Mouse (Mus musculus): ENCODE results near the gene Mfsd10. TPM values are rescaled to one million over a fixed set of nuclear protein-coding genes. Genes with fewer than 3 reads are reported as not detected.

Mfsd10 gene
- polyA plus RNA-seq (2015; fragmentation: Nextera tagmentation; extraction: Ambion mirVana) = 77.2 and 82.5 TPM in 2 replicates

DNA sequence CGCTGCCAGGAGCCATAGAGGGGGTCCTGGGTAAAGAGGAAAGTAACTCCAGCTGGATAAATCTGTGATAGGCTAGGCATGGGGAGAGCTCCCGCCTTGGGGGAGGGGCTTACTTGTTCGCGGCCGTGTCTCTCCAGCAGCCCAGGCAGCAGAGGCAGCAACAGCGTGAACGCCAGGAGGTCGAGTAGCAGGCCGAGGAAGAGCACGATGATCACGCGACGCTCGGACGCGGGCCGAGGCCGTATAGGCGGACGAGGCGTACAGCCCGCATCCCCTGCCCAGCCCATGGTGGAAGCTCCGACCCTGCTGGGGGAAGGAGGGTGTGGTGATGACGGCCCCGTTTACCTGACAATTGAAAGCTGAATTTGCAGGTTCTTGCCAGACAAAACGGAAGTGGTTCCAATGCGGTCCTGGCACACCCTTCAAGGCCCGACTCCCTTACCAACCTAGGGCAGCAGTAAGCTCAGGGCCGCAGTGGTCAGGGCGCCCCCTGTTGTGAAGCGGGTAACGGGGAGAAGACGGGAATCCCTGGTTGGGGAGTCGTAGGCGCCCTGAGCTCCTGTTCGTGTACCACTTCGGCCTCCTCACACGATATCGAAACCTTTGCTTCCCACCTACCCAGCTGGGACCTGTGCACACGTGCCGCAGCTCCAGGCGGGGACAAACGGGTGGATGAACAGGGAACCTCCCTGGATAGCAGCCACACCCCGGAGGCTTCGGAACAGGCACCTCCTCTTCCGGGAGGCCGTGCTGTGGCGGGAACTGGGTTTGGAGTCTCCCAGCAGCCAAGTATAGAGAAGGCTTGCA lies at the start of gene Mfsd10:
Gene Mfsd10 (minus strand): TSS at position 732 of the 807 bp plus-strand sequence.
- peak within 1 kb of the TSS; percentile 80 for H3K9ac ChIP-seq
- peaks cover 32% of the 10 kb centered on the region for H3K4me1 ChIP-seq (replicated peaks)
- H3K9me3 ChIP-seq = no peaks in the 10 kb centered on the region
- H3K4me2 ChIP-seq = peak within 1 kb of the TSS; percentile 88
- H3K36me3 ChIP-seq = peaks cover 80% of the 10 kb centered on the region
- no peaks in the 10 kb centered on the region for H3K27me3 ChIP-seq
- peak within 1 kb of the TSS; percentile 88 for H3K27ac ChIP-seq
- peak; percentile 92 for ATAC-seq (ENCODE audit: low FRiP score)
- peak within 1 kb of the TSS; percentile 55 for H3K4me3 ChIP-seq
- under 1% methylated on average over 48 of the region's 48 CpGs for WGBS

DNA sequence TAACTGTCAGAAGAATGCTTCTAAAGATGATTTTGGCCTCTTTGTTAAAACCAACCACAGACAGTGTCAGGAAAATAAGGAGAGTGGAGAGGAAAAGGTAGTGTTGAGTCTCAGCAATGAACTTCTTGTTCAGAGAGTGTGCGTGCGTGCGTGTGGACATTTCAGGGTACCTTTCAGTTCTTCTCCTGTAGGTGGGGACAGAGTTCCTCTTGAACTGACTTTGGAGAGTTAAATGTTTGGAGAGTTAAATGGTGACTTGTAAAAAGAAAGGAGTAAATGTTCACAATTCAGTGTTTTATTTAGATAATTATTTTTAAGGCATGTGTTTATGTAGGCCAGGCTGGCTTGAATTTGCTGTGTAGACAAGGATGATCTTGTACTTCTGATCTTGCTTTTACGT lies 33.3 kb upstream of the Mfsd10 start:
- Histone ChIP-seq H3K4me3 (no peak overlapping the region), H3K4me2 (no peak overlapping the region), H3K9ac (no peak overlapping the region), H3K9me3 (no peaks in the 10 kb centered on the region), H3K27ac (no peak overlapping the region), H3K27me3 (no peaks in the 10 kb centered on the region), H3K36me3 (peaks cover 3% of the 10 kb centered on the region; the same call in 1 of the 2 replicates), H3K4me1 (replicated peaks) (no peaks in the 10 kb centered on the region)
- 79% methylated on average over 4 of the region's 4 CpGs for WGBS
- no peak for ATAC-seq (ENCODE audit: low FRiP score)

DNA sequence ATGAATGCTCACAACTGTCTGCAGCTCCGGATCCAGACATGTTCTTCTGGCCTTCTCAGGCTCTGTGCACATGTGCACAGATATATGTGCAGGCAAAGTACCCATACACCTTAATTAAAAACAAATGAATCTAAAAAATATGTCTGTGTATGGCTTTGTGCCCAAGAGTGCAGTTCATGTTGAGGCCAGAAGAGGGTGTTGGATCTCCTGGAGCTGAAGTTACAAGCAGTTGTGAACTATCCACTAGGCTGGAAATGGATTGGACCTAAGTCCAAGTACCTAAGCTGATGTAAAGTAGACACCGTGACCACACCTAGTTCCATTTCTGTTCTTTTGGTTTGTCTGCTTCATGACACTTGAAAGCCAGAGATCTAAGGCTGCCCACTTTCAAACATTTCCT lies 32.5 kb upstream of the Mfsd10 start:
- Histone ChIP-seq H3K4me1 (replicated peaks) (no peaks in the 10 kb centered on the region), H3K36me3 (peaks cover 3% of the 10 kb centered on the region; the same call in 1 of the 2 replicates), H3K9me3 (no peaks in the 10 kb centered on the region), H3K4me3 (no peak overlapping the region), H3K9ac (no peak overlapping the region), H3K27me3 (no peaks in the 10 kb centered on the region), H3K4me2 (no peak overlapping the region), H3K27ac (no peak overlapping the region)
- WGBS = 82% methylated on average over 2 of the region's 2 CpGs
- no peak for ATAC-seq (ENCODE audit: low FRiP score)

DNA sequence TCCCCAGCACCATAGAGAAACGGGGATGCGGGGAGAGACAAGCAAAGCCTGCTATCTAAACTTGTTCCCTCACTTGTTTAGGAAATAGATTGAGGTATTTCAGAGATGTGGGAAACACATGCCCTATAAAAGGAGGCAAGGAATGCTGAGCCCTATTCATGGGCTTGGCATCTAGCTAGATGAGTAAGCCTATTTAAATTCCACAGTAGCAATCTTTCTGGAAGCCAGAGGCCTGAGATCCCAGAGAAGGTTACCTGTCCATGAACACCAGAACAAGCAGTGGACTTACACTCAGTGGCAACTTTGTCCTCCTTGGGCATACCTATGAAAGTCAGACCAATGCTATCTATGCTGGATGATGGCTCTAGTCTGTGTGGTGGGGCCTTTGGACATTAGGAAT lies 26.2 kb upstream of the Mfsd10 start:
- Histone ChIP-seq H3K27ac (no peak overlapping the region), H3K27me3 (no peaks in the 10 kb centered on the region), H3K4me1 (replicated peaks) (peaks cover 14% of the 10 kb centered on the region), H3K36me3 (no peaks in the 10 kb centered on the region), H3K4me2 (no peak overlapping the region), H3K4me3 (no peak overlapping the region), H3K9ac (no peak overlapping the region), H3K9me3 (no peaks in the 10 kb centered on the region)
- ATAC-seq (ENCODE audit: low FRiP score) = no peak
- WGBS = 95% methylated on average over 2 of the region's 2 CpGs

DNA sequence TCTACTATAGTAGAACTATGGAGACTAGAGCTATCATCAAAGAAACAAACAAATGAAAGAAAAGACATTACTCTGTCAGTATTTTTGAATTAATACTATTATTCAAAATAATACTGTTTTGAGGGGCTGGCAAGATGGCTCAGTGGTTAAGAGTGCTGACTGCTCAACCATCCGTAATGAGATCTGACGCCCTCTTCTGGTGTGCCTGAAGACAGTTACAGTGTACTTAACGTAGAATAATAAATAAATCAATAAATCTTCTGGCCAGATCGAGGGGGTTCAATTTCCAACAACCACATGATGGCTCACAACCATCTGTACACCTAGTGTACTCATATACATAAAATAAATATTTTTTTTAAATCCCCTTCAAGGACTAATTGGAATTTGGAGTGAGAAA lies 24.9 kb upstream of the Mfsd10 start:
- 76% methylated on average over 4 of the region's 4 CpGs for WGBS
- Histone ChIP-seq H3K4me2 (no peak overlapping the region), H3K27ac (no peak overlapping the region), H3K9ac (no peak overlapping the region), H3K4me1 (replicated peaks) (peaks cover 14% of the 10 kb centered on the region), H3K9me3 (no peaks in the 10 kb centered on the region), H3K36me3 (no peaks in the 10 kb centered on the region), H3K4me3 (no peak overlapping the region), H3K27me3 (no peaks in the 10 kb centered on the region)
- ATAC-seq (ENCODE audit: low FRiP score) = no peak

DNA sequence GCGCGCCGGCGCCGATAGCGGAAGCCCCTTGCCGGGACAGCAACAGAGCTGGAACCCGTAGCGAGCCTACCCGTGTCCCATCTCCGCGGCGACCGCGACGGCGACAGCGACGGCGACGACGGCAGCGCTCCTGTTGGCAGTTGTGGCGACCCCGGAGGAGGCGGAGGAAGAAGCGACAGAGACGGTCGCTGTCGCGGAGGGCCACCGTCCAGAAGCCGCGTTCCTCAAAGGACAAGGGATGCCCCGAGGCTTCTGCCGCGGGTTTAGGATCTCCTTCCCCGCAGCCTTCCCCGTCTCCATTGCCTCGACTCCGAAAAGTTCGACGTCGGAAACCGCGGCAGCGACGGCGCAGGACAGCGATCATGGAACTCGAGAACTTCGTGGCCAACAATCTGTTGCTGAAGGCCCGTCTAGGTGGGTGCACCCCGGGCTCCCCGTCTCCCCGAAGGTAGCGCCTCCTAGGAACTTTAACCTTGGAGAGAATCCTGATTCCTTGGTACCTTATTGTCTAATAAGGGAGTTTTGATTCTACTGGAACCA lies 23.6 kb upstream of the Mfsd10 start:
- H3K4me2 ChIP-seq = peak overlapping the region; percentile 74
- no peaks in the 10 kb centered on the region for H3K27me3 ChIP-seq
- peaks cover 14% of the 10 kb centered on the region for H3K4me1 ChIP-seq (replicated peaks)
- H3K4me3 ChIP-seq = peak overlapping the region; percentile 74
- H3K27ac ChIP-seq = peak overlapping the region; percentile 82
- H3K36me3 ChIP-seq = peaks cover 10% of the 10 kb centered on the region
- ATAC-seq (ENCODE audit: low FRiP score) = peak; percentile 18; the same call in 1 of the 2 replicates
- no peaks in the 10 kb centered on the region for H3K9me3 ChIP-seq
- peak overlapping the region; percentile 68 for H3K9ac ChIP-seq
- WGBS = under 1% methylated on average over 57 of the region's 57 CpGs

DNA sequence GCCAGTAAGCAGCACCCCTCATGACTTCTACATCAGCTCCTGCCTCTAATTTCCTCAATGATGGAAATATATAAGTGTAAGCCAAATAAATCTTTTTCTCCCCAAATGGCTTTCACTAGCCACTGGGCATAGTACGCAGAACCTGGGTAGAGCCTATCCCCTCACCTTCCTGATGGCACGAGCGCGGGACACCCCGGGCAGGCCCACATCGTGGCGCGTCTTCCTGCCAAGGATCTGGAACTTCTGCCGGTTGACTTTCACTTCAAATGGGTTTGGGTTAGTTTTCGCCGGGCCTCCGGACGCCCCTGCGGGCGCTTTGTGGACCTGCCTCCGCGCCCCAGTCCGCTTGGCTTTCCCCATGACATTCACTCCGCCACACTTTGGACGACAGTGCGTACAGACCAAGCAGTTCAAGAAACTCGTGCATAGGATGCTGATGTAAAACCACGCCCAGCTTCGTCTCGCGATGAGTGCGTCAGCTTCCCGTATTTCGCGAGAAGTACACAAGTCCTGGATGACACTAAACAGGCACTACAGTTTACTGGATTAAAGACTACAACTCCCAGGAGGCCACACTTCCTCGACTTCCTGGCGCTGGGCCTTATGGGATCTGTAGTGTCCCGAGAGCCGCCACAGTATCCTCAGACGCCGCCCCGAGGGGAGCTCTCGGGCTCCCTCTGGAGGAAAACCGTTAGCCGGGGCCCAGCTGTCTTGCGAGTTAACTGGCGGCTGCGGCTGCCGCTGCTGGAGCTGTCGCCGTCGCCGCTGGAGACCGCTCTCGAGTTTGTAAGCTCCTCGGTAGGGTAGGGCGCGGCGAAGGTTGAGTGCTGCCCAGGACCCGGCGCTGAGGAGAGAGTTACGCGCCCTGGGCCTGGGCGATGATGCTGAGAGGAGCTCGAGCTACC lies 22.9 kb upstream of the Mfsd10 start, which contains the start of the genes Nop14 and Grk4:
Gene Nop14 (minus strand): TSS at position 463 of the 905 bp plus-strand sequence.
Gene Grk4 (plus strand): TSS at position 694 of the 905 bp plus-strand sequence.
- peak within 1 kb of the TSS; percentile 82 for H3K27ac ChIP-seq
- peak within 1 kb of the TSS; percentile 74 for H3K4me2 ChIP-seq
- H3K4me1 ChIP-seq (replicated peaks) = peaks cover 14% of the 10 kb centered on the region
- peak; percentile 100 for ATAC-seq (ENCODE audit: low FRiP score)
- peaks cover 17% of the 10 kb centered on the region for H3K36me3 ChIP-seq
- WGBS = under 1% methylated on average over 60 of the region's 60 CpGs
- H3K9ac ChIP-seq = peak within 1 kb of the TSS; percentile 73
- no peaks in the 10 kb centered on the region for H3K9me3 ChIP-seq
- H3K4me3 ChIP-seq = peak within 1 kb of the TSS; percentile 74
- no peaks in the 10 kb centered on the region for H3K27me3 ChIP-seq

DNA sequence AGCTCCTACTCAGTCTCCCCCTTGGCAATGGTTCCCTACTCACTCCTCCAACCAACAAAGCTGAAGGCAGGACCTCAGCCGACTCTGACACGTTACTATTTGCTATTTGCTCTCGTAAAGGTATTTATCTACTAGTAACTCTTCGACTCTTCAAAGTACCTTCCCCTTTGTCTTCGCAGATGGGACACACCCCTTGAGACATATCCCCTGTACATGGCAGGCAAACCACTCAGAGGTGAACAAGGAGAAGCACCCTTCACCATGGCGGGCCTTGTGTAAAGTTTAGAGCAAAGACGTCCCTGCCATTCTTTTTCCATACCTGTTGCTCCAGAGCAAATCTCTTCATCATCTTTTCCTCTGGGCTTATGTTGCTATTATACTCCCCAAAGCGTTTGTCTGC lies 20.5 kb upstream of the Mfsd10 start:
- H3K27me3 ChIP-seq = no peaks in the 10 kb centered on the region
- H3K4me2 ChIP-seq = no peak overlapping the region
- no peaks in the 10 kb centered on the region for H3K9me3 ChIP-seq
- 96% methylated on average over 8 of the region's 8 CpGs for WGBS
- H3K9ac ChIP-seq = no peak overlapping the region
- peaks cover 14% of the 10 kb centered on the region for H3K4me1 ChIP-seq (replicated peaks)
- H3K27ac ChIP-seq = no peak overlapping the region
- H3K36me3 ChIP-seq = peaks cover 41% of the 10 kb centered on the region
- H3K4me3 ChIP-seq = no peak overlapping the region
- no peak for ATAC-seq (ENCODE audit: low FRiP score)

DNA sequence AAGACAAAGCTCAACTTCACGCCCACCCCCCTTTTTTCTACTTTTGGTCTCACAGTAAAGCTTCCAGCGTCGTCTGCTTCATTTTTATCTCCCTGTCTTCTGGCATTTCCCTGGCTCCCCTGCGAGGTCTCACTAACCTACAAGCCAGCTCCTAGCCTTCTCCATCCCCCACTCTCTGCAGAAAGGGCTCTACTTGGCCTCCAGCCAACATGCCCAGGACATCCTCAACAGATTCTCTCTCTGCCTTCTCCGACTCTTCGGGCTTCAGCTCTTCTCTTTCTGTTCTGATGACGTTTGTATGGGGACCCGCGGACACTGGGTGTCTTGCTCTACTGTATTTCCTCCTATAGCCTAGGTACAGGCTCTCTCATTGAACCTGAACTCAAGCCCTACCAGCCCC lies 17.9 kb upstream of the Mfsd10 start:
- WGBS = 89% methylated on average over 9 of the region's 9 CpGs
- Histone ChIP-seq H3K9ac (no peak overlapping the region), H3K27me3 (no peaks in the 10 kb centered on the region), H3K4me2 (no peak overlapping the region), H3K36me3 (peaks cover 68% of the 10 kb centered on the region), H3K4me3 (no peak overlapping the region), H3K4me1 (replicated peaks) (peaks cover 8% of the 10 kb centered on the region), H3K27ac (no peak overlapping the region), H3K9me3 (no peaks in the 10 kb centered on the region)
- no peak for ATAC-seq (ENCODE audit: low FRiP score)

DNA sequence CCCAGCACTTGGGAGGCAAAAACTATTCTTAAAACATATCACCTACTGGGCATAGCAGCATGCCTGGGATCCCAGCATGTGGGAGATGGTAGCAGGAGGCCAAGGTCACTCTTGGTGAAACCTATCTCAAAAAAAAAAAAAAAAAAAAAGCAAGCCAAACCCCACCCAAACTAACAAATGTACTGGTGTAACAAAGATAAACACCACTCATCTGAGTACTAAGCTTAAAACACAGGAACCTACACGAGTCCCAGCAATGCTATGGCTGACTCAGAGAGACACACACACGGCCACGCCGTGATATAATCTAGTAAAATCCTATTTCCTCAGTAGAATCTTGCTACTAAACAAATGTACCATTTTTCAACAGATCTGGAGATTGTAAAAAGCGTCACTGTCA lies 15.9 kb upstream of the Mfsd10 start:
- Histone ChIP-seq H3K27ac (no peak overlapping the region), H3K4me3 (no peak overlapping the region), H3K4me1 (replicated peaks) (no peaks in the 10 kb centered on the region), H3K27me3 (no peaks in the 10 kb centered on the region), H3K36me3 (peaks cover 87% of the 10 kb centered on the region), H3K9me3 (no peaks in the 10 kb centered on the region), H3K9ac (no peak overlapping the region), H3K4me2 (no peak overlapping the region)
- 93% methylated on average over 5 of the region's 5 CpGs for WGBS
- ATAC-seq (ENCODE audit: low FRiP score) = no peak

DNA sequence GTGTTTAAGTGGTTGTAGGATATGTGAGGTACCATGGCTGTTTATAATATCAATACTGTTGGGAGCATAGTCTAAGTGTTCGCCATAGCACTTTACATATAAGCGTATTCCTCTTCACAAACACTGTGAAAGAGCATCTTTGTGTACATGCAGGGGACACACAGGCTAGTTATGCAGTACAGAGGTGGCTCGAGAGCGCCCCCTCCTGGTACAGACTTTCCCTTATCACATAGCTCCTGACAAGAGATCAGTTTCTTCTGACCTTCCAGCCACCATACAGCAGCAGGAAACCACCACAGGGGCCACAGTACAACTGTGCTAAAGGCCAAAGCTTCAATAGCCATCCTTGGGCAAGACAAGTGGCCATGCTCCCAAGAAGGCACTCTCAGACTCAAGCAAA lies 10.6 kb upstream of the Mfsd10 start:
- Histone ChIP-seq H3K9ac (no peak overlapping the region), H3K27me3 (no peaks in the 10 kb centered on the region), H3K4me3 (no peak overlapping the region), H3K4me2 (no peak overlapping the region), H3K27ac (no peak overlapping the region), H3K9me3 (no peaks in the 10 kb centered on the region), H3K36me3 (peaks cover 99% of the 10 kb centered on the region), H3K4me1 (replicated peaks) (no peaks in the 10 kb centered on the region)
- no peak for ATAC-seq (ENCODE audit: low FRiP score)
- WGBS = 52% methylated on average over 4 of the region's 4 CpGs

DNA sequence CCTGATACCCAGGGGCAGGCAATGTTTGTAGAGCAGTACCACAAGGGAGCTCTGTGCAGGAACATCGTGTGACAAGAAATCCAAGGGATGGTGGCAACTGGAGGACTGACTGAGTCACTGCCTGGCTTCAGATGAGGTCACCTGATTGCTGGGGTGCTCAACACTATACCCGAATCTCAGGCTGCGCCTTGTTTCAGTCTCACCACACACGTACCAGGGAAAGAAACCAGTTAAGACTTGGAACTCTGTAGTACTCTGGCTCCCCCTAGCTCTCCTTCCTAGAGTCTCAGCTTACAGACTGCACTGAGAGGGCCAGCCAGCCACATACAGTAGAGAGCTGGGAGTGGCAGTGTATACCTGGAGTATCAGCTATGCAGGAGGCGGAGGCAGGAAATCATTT lies 5.9 kb upstream of the Mfsd10 start:
- ATAC-seq (ENCODE audit: low FRiP score) = no peak
- Histone ChIP-seq H3K36me3 (peaks cover 93% of the 10 kb centered on the region), H3K4me2 (no peak overlapping the region), H3K9ac (no peak overlapping the region), H3K4me1 (replicated peaks) (no peaks in the 10 kb centered on the region), H3K27ac (no peak overlapping the region), H3K4me3 (no peak overlapping the region), H3K27me3 (no peaks in the 10 kb centered on the region), H3K9me3 (no peaks in the 10 kb centered on the region)
- WGBS = 75% methylated on average over 5 of the region's 5 CpGs
